Mouse (Mus musculus) adrenal gland, adult (tissue): ENCODE measurements at regions not wholly inside any gene's neighbourhood (a gene's known extent, or its start where the extent isn't known, plus 50 kb on each side); places are given as distances from the start of the nearest gene placed in this dataset.
A peak's percentile ranks its signal among the peaks of the same experiment; 100 is the strongest.

Experiments used
- DNase-seq, 2 experiments: peaks; one replicate each; pipeline ENCODE4 v3.0.0; 2022 to 2023; ENCODE audit warnings: low spot score in 1 of 2; ENCODE audit not compliant: inconsistent age in 2 of 2

DNA sequence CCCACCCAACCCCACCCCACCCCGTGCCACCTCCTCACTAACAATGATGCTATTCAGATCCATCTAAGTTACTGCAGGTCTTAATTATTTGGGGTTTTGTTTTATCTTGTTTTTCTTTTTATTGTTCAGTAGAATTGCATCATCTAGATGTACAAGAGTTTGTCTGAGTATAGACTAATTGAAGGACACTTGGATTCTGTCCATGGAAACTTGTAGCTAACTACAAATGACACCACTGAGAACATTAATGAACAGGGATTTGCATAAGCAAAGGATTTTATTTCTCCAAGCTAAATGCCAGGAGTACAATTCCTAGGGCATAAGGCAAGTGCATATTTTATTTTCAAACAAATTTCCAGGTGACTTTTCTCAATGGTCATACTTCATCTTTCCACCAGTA lies 318.4 kb upstream of the Slc7a11 start:
- no peak for DNase-seq

DNA sequence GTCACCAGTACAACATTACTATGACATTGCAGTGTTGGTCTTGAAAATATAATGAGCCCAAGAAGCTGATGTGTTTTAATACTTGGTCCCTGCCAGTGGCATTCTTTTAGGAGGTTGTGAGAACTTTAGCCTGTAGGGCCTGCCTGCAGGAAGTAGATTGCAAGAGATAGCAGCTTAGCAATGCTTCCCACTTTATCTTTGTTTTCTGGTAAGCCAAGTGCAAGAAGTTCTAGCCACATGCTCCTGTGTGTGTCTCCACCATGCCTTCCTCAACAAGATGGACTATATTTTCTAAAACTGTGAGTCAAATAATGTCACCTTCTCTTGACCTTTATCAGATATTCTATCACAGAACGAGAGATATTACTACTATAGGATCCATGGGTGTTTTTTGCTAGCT lies 314.7 kb upstream of the Slc7a11 start:
- DNase-seq = no peak

DNA sequence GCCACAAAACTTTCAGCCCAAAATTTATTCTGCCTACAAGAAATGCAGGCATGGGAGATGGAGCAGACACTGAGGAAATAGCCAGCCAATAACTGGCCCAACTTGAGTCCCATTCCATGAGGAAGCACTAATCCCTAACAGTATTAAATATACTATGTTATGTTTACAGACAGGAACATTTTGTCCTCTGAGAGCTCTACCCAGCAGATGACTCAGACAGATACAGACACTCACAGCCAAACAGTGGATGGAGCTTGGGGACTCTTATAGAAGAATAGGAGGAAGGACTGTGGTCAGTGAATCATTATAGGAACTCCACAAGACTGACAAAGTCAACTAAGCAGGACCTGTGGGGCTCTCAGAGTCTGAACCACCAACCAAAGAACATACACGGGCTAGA lies 293.8 kb upstream of the Slc7a11 start:
- no peak for DNase-seq

DNA sequence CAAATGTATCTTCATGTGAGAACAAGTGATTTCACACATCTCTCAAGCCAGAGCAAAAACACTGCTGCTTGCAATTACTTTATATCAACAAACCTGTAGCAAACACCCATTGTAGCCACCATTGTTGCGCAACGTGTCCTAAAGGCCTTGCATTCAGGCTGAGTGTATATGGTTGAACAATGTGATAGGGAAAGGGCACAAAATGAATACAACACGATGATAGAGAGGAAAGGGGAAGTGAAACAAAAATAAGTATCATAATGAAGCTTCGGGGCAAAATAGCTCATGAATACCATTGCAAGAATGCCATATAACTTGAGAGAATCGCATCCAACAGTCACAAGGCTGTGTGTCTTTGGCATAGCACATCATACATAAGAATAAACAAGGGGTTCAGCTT lies 275.6 kb upstream of the Slc7a11 start:
- DNase-seq = no peak

DNA sequence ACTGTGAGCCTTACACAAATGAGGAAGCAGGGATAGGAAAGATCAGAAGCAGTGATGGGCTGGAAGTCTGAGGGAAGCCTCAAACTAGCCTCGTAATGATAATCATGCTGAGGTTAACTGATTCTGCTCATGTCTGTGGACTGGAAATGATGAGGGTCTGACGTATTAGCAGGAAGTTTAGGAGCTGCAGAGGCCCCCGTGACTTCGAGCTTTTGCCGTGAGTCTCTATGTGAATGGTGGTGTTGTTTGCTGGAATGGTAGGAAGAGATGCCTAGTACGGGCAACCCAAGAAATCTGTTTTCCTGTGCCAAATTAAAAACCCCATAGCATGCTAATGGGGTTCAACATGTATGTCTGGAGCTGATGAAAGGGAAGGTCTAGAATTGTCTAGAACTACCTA lies 270.0 kb upstream of the Slc7a11 start:
- DNase-seq = no peak

DNA sequence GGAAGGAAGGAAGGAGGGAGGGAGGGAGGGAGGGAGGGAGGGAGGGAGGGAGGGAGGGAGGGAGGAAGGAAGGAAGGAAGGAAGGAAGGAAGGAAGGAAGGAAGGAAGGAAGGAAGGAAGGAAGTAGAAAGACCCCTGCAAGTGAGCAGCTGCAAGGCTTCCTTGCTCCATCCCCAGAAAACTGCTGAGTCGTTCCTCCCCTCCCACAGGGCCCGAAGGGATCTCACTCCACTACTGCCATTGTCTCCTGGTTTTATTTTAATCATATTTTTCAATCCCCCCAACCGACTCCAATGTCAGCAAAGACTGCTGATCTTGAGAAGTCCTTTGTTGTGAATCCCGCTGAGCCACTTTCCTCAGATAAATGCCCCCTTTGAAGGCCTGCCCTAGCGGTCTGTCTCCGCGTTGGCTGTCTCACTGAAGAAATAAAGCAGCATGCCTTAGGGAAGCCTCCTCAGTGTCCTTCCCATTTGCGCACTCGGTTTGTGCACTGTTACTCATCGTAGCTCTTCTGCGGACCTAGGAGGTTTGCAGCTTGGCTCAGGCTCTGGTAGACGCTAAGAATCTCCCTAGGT lies 266.1 kb upstream of the Slc7a11 start:
- no peak for DNase-seq

DNA sequence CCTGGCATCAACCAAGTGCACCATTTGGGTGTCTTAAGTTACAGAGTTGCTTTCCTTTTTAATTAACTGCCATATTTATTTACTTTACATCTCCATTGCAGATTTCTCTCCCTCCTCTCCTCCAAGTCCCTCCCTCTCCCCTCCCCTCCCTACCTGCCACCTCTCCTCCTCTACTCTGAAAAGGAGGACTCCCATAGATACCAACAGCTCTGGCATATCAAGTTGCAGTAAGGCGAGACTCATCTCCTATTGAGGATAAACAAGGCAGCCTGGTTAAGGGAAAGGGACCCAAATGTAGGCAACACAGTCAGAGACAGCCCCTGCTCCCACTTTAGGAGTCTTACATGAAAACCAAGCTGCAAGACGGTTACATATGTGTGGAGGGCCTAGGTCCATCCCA lies 263.3 kb upstream of the Slc7a11 start:
- DNase-seq = no peak

DNA sequence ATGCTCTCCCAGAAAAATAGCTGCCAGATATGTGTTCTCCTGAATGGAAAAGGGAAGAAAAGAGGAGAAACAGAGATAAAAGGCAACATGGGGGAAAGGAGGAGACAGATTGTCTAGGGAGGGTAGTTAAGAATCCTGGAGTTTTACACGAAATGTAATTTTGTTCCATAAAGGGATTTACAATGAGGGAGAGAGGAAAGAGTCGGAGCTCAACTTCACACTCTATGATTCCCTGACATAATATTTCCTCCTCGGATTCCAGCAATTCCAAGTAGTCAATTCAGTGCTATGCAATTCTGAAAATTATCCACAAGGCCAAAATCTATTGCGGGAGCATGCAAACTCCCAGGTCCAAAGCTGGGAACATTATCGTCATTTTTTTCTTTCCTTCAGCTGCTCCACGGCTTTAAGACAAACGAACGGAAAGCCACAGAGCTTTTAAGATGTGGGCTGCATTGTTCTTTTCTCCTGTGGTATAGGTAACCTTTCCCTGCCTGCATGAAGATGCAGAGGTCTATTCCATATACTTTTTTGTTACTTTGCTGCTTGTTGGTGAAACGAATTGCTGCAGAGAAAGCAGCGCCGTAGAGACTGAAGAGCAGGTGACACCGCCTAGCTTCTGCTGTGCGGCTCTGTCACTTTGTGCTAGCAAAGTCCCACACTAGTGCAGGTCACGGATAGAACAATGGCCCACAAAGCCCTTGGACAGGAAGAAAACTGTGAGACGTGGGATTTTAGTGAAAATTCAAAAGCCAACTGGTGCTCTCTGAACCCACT lies 251.7 kb upstream of the Slc7a11 start:
- DNase-seq = peak in 1 of 2 experiments; percentile 10

DNA sequence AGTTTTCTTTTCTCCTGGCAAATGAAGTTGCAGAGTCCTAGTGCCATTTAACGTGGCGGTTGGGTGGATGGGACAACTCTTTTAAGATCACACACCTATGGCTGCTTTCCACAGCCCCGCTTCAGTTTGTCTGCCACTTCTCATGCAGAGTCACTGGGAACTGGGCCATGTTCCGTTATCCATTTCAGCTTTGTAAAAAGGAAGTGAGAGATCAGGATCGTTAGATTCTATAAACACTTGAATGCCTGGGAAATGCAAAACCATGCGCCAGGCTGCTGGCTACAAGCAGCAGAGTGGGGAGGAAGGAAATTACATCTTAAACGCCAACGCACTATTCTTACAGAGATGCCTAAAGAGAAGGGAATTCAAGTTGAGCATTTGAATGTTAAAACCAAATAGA lies 251.1 kb upstream of the Slc7a11 start:
- DNase-seq = peak in 1 of 2 experiments; percentile 14

DNA sequence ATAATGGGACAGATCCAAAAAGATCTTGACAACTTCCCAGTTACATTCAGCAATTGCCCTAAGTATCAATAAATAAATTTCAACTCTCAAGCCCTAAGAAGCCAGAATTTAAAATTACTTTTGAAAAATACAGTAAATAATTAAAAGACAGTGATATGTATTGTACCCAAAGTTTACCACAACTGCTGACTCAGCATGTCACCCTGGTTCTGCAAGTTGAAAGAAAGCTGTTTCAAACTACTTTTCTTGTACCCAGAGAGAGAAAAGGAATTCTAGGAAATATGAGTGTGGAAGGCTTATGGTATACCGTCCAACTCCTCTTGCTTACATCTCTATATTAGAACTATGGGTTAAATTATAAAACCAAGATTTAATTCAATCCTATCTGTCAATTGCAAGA lies 248.9 kb upstream of the Slc7a11 start:
- DNase-seq = no peak

DNA sequence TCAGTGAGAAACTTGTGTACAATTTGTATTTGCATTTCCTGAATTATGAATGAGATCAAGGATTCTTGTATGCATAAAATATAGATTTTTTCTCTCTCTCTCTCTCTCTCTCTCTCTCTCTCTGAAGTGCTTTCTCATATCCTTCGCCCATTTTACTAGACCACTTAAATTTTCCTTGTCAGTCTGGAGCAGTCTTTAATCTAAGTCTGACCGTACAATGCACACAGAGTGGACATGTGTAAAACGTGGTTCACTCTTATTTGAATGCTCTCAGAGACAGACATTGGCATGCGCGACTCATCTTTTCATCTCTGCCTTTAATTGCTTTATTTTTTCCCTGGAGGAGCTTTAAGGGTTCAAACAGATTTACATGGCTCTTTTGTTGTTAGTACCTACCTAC lies 247.3 kb upstream of the Slc7a11 start:
- peak in 1 of 2 experiments; percentile 11 for DNase-seq

DNA sequence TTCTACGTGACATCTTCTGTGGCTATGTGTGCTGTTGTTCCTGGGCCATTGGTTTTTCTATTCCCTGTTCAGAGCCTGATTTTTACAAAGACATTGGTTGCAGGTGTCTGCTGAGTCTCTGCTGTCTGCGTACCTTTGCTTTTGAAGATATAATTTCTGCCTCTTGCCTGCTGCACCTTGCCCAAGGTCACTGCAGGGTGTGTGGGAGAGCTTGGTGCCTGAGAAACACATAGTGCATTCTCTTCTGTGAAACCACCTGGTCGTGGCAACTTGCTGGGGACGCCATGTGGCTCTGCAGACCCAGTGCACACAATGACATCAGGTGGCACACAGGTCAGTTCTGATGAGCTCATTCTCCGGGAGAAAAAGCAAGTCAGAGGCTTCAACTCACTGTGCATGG lies 246.0 kb upstream of the Slc7a11 start:
- peak in 1 of 2 experiments; percentile 7 for DNase-seq

DNA sequence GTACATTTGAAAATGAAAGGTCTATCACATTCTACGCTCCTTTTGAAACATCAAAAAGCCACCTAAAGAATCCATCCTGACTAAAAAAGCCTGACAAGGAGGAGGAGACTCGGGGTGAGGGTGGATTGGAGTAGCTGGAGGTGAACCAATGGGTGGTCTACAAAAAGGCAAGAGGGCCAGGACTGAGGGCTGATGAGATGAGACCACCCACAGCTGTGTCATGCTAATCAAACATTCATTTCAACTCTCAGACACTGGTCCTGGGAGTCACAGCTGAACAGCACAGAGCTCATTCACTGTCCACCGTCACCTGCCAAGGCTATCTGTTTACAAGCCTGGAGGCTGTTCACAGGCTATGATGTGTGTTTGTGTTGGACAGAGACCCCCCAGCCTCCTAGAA lies 244.3 kb upstream of the Slc7a11 start:
- DNase-seq = peak in 1 of 2 experiments; percentile 7

DNA sequence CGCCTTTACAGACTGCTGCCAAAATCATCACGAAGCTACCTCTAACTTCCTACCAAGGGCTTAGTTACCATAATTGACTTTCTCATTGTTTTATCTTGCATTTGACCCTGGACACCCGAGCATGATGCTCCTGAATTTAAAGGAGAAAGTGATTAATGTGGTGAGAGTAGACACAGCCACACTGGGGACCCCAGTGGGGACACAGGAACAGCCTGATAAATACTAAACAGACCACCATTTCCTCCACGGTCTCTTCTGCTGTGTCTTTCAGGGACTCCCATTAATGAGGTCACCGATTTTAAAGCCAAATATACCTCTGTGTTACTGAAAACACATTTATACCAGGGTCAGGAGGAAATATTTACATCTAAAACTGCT lies 235.2 kb upstream of the Slc7a11 start:
- peak in 1 of 2 experiments; percentile 22 for DNase-seq

DNA sequence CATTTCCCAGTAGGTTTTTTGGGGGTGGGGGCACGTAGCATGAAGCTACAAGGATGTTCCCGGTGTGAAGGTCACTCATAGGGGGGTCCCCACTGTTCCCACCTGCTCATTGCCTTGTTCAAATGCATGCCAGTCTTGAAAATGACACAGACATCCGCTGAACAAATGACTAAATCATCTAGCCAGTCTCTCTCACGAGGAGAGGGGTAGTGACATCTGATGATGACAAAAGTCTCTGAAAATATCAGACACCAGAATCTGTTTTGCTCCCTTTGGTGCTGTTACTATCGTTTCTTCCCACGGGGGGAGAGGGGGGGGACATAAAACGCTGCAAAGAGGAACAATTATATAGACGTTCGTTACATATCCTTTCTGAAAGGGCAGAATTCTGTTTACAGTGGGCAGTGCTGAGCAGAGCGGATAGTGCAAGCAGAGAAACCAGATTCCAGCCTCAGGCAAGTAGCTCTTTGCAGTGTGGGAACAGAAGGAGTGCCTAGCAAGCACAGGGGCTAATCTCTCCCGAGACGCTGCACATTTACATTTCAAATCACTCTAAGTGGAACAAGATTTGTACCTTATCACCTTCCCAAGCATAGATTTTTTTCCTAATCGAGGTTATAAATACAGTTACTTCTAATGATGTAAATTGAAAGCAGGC lies 234.7 kb upstream of the Slc7a11 start:
- peak in 1 of 2 experiments; percentile 14 for DNase-seq

DNA sequence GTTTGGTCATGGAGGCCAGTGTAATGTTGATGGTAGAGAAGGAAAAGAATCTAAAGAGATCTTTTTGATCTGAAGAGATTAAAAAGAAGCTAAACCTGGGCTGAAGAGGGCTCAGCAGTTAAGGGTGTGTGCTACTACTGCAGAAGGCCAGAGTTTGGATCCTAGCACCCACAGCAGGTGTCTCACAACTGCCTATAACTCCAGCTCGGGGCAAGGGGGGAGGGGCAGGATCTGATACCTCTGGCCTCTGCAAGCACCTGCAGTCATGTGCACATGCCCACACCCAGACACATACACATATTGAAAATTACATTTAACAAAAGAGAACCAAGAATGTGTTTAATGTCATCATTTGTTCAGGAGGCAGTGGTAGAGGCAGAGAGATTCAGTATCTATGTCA lies 232.4 kb upstream of the Slc7a11 start:
- peak in 1 of 2 experiments; percentile 11 for DNase-seq

DNA sequence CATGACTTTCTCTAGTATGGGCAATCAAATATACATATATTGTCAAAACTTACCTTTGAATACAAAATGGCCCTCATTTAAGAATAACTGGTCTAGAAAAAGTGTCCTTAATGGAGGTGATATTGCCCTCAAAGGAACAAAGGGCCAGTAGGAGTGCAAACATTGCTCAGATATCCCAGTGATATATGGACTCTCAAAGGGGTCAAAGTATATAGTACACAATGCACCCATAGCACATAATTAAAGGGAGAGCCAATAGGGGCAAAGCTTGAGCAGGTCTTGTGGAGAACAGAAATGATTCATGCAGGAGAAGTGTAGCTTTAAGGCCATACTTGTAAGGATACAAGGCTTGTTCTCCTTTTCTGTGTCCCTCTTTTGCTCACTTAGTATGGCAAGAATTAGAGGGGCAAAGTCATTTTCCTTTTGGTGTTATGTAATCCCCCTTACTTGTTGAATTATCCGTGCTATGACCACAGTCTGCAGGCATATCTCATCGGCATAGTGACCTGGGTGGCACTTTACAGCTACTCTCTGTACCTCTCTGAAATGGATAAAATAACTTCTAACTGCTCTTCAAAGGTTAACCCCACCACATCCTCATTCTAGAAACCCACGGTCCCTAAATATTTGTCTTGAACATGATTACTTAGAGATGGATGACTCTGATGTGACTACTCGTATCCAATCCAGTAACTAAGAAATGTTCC lies 231.6 kb upstream of the Slc7a11 start:
- peak in 1 of 2 experiments; percentile 6 for DNase-seq

DNA sequence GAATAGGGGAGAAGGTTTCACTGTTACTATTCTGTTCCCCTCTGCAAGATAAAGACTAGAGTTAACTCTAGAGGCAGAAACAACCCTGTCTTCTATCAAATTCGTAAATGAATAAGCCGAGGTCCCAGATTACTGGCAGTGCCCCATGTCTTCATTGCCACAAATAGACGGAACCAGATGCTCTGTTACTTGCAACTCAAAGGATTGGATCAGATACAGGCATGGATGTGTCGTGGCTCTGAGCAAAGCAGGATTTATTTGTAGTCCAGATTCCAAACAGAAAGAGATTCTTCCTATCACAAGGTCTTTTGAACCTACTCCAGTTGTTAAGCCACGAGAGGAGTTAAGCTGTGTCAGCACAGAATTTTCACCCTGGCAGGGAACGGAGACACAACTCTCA lies 221.9 kb upstream of the Slc7a11 start:
- DNase-seq = peak in 1 of 2 experiments; percentile 22

DNA sequence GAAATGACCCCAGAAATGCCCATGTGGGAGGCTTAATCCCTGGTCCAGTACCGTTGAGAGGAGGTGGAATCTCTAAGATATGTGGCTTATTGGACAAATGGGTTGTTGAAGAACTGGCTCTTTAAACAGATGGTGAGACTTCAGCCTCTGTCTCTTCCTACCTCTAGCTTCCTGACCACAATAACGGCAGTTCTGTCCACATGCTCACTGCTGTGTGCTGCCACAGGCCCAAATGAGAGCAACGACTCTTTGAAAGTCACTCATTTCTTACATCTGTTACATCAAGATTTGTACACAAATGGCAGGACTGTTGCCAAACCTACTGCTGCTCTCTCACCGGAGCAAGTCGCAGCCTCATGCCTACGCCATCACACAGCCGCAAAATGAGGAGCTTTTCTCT lies 217.6 kb upstream of the Slc7a11 start:
- DNase-seq = no peak

DNA sequence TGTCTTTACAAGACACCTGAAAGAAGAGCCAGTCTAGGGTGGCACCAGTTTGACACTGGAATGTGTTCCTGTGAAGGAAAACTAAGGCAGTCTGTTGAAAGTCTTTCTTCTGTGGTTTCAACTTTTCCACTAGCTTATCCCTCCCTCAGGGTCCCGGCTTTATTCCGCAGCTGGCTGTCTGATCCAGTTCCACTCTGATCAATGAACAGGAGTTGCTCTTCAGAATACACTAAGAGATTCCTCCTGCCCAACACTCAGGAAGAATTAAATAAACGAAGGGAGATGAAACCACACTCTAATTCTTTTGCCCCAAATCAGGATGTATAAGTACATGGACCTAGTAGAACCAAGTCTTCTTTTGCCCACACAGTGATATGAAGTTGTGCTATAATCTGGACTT lies 217.2 kb upstream of the Slc7a11 start:
- no peak for DNase-seq

DNA sequence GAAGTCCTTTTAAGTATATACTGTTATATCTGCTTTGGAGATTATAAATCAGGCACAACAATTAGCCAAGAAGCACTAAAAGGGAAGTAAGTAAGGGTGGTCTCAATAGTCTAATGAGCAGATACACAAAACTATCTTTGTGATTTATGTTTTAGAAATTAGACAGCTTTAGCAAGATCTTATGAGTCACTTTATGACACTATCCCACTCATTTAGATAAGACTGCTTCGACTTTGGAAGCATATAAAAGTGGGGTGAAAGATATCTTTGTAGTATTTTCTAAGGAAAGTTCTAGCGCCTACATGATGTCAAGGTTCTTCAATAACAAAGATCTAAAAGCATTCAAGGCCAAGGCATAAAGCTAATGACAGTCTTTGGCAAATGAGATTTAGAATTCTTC lies 214.5 kb upstream of the Slc7a11 start:
- no peak for DNase-seq

DNA sequence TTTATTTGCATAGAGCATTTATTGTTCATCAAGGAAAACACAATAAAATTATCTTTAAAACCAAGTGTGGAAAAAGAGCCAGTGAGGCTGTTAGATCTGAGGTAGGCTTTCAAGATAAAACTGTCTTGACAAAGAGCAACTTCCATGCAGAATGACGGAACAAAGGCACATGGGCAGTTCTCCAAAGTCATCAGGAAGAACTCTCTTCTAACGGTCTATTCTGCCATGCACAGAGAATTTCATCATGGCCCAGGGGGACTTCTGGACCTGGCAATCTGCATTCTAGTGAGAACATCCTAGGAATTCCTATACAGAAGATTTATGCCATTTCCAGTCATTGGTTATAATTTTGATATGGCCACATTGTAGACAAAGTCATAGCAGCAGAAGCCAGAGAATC lies 211.0 kb upstream of the Slc7a11 start:
- DNase-seq = no peak
